Mouse (Mus musculus): ENCODE results near the gene 4930522L14Rik. TPM values are rescaled to one million over a fixed set of nuclear protein-coding genes. Genes with fewer than 3 reads are reported as not detected.
A peak's percentile ranks its signal among the peaks of the same experiment; 100 is the strongest.
"Not testable (repeated sequence)": the region's sequence is repeated elsewhere in the genome, so short reads cannot be mapped to it uniquely, and the experiment has no call there.

The 4930522L14Rik gene
- 1 to 10 TPM; 2.5 to 4.0 TPM for total RNA-seq (2021)

- peak; percentile 57 for DNase-seq
Measured at GRCm38 (mm10) chr5:109751391-109752071, at the start of gene 4930522L14Rik. 4930522L14Rik (minus strand) TSS chr5:109751886.

- not testable (repeated sequence) for DNase-seq
Measured at GRCm38 (mm10) chr5:109801466-109801865, 49.8 kb upstream of the 4930522L14Rik start.

DNA sequence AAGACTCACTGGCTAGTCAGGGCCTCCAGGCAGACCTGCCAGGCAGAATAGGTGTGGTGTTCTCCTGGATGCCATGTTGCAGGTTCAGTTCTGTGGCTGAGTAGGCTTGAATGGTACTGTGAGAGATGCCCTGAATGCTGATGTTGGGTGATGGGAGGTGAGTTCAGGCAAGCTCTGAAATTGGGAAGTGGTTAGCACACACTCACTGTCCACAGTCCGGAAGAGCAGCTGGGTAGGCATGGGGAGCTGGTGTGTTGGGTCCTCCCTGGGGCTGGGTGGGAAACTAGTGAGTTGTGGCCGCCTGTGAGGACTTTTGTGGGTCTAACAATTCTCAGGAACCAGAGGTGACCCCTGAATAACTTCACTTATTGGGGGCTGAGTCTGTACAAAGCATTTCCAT lies 48.3 kb upstream of the 4930522L14Rik start:
- not testable (repeated sequence) for DNase-seq

DNA sequence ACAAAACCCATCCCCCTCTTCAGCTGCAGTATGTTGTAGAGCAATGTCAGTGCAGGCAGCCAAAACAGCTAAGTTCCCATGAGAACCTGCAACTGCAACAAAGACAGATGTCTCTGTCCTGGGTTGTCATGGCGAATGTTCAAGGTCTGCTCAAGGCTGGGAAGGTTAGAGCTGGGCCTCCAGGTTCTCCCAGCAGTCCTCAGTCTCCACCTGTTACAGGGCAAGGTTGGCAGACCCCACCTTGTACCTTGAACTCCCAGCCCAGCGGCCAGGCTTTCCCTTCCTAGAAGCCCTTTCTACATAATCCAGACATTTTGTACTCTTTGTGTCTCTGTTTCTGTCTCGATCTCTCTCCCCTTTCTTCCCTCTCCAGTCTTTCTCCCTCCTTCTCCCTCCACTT lies 45.3 kb upstream of the 4930522L14Rik start:
- not testable (repeated sequence) for DNase-seq

DNA sequence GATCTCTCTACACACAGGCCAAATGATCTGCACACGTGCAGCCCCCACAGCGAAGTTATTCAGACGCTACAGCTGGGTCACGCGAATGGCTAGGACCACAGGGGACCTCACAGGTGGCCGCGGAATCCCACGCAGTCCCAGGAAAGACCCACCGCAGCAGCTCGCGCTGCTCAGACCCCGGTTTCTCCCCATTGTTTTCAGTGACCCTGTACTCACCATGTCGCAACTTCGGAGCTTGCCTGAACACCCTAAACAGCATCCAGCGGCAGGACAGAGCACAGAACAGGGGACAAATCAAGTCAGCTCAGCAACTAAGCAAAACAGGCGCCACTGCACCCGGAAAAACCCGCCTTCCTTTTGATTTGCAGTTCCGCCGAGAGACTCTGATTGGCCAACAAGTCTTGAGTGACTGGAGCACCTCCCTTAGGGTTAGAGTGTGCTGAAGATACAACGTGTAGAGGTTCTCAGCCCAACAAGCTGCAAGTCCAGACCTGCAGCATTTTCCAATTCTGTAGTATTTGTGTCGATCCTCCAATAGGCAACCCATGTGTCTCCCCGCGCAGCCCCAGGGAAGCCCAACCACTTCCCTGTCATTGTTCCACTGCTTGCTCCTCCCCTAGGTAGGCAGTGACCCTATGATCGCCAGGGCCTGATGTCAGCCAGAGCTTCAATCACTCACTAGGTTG lies 44.4 kb upstream of the 4930522L14Rik start:
- peak; percentile 46 for DNase-seq

DNA sequence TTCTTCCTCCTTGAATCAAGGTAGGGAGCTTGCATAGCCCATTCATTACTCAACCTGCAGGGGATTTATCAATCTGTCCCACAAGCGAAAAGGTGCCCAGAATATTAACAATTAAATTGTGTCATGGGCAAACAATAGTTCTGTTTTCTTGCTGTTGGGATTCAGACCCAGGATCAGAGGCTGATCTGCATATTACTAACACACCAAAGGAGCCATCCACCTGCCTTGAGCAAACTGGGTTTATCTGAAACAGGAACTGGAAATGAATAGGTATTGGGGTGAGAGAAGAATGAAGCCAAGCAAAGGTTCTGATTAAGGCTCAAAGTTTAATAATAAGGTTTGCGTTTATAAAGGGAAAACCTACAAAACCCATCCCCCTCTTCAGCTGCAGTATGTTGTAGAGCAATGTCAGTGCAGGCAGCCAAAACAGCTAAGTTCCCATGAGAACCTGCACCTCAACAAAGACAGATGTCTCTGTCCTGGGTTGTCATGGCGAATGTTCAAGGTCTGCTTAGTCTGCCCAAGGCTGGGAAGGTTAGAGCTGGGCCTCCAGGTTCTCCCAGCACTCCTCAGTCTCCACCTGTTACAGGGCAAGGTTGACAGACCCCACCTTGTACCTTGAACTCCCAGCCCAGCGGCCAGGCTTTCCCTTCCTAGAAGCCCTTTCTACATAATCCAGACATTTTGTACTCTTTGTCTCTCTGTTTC lies 541 bp upstream of the 4930522L14Rik start:
- DNase-seq, result not testable (repeated sequence)

GRCm38 (mm10) chr5:109745081-109745480 lies 6.6 kb downstream of the 4930522L14Rik start:
- not testable (repeated sequence) for DNase-seq

DNA sequence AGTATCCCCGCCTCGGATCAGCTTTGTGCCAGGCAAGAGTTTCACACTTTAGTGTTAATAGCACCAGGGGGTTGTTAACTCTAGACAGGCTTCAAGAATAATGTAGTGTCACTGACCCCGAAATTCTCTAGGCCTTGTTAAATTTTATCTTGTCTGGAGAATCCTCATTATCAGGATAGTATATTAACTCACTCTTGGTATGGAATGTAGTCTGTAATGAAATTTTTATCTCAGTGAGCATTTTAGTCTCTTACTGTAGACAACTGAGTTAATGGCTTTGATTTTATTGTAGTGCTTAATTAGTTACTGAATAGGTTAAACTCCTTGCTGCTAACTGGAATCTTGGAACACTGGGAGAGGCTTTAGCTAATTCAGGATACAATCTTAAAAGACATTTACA lies 34.3 kb downstream of the 4930522L14Rik start:
- DNase-seq, result not testable (repeated sequence)

DNA sequence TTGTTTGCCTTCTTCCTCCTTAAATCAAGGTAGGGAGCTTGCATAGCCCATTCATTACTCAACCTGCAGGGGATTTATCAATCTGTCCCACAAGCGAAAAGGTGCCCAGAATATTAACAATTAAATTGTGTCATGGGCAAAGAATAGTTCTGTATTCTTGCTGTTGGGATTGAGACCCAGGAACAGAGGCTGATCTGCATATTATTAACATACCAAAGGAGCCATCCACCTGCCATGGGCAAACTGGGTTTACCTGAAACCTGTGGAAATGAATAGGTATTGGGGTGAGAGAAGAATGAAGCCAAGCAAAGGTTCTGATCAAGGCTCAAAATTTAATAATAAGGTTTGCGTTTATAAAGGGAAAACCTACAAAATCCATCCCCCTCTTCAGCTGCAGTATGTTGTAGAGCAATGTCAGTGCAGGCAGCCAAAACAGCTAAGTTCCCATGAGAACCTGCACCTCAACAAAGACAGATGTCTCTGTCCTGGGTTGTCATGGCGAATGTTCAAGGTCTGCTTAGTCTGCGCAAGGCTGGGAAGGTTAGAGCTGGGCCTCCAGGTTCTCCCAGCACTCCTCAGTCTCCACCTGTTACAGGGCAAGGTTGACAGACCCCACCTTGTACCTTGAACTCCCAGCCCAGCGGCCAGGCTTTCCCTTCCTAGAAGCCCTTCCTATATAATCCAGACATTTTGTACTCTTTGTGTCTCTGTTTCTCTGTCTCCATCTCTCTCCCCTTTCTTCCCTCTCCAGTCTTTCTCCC lies 60.3 kb downstream of the 4930522L14Rik start:
- DNase-seq, result not testable (repeated sequence)

GRCm38 (mm10) chr5:109690537-109691201 lies 61.0 kb downstream of the 4930522L14Rik start, which contains the start of gene 5430403G16Rik:
5430403G16Rik (minus strand) TSS chr5:109691041.
- peak; percentile 61 for DNase-seq

Other genes with a start within 250 kb of the 4930522L14Rik start
- 10 to 100 TPM; 16.0 to 16.6 TPM for gene Crlf2, start 192.9 kb downstream of the 4930522L14Rik start, total RNA-seq (2021)
- gene 5430403G16Rik, start 60.8 kb downstream of the 4930522L14Rik start, total RNA-seq (2021), result under 1 TPM; 0.43 TPM
- 1 to 10 TPM; 4.5 to 5.2 TPM for gene Gm15446, start 171.5 kb upstream of the 4930522L14Rik start, total RNA-seq (2021)
- 10 to 100 TPM in 1 of 2 experiments, 1 to 10 TPM in 1; 9.3 to 11.2 TPM for gene Zfp932, start 244.6 kb upstream of the 4930522L14Rik start, total RNA-seq (2021)